Mouse (Mus musculus) brain, embryonic 14.5 days (tissue): ENCODE measurements around the gene Nanog. TPM values are rescaled to one million over a fixed set of nuclear protein-coding genes. Genes with fewer than 3 reads are reported as not detected.
"Not testable (repeated sequence)": the region's sequence is repeated elsewhere in the genome, so short reads cannot be mapped to it uniquely, and the experiment has no call there.

Source experiments
- DNase-seq: peaks from one replicate; pipeline ENCODE4 v3.0.0-alpha.2; 2011; ENCODE audit warnings: low read depth
- CTCF ChIP-seq: fragments of 200-500 bp; IDR thresholded peaks from 2 replicates; pipeline ENCODE4 v1.5.1; 2012; ENCODE audit warnings: inconsistent platforms, mild to moderate bottlenecking, moderate library complexity, borderline replicate concordance; ENCODE audit not compliant: insufficient read depth, insufficient read length; ENCODE audit errors: extremely low read depth
- POLR2A ChIP-seq: fragments of 200-500 bp; IDR thresholded peaks from 2 replicates; pipeline ENCODE4 v1.6.1; 2012; ENCODE audit warnings: mild to moderate bottlenecking, inconsistent platforms, borderline replicate concordance; ENCODE audit not compliant: poor library complexity, insufficient read depth, insufficient read length, severe bottlenecking; ENCODE audit errors: extremely low read depth
- polyA plus RNA-seq: library from polyadenylated mRNA; depleted of rRNA; stranded (reverse); fragments of >200 nt; gene quantifications from 2 replicates; pipeline ENCODE4 v1.2.3, GENCODE M21; 2012

The Nanog gene
- polyA plus RNA-seq, 1 experiment: 0.22 TPM

DNA sequence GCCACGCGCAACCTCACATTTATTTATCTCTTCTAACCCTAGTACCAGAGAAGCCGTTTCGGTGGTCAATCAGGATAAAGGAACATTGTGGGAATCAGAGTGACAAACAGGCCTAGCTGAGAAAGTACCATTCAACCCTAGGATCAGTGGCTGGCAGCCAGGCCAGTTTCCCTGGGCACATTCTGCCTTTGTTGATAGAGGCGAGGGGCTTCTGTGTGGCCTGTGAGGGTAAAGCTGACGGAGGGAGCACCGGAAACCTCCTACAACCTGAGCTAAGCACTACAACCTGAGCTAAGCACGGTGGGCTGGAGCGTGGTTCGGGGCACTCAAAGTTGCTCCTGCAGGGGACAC lies 37.1 kb upstream of the Nanog start:
- TF ChIP-seq POLR2A (no peak), CTCF (no peak)
- peak; percentile 72 for DNase-seq

GRCm38 (mm10) chr6:122670841-122671240 lies 36.4 kb upstream of the Nanog start:
- TF ChIP-seq CTCF: no peak
- no peak for TF ChIP-seq POLR2A

GRCm38 (mm10) chr6:122672746-122673145 lies 34.5 kb upstream of the Nanog start:
- no peak for DNase-seq
- TF ChIP-seq POLR2A (no peak), CTCF (no peak)

More at GRCm38 (mm10) chr6:122670841-122671240, 36.4 kb upstream of the Nanog start:
- DNase-seq: no peak

- DNase-seq: no peak
- no peak for TF ChIP-seq POLR2A
Measured at GRCm38 (mm10) chr6:122682646-122683045, 24.6 kb upstream of the Nanog start.

GRCm38 (mm10) chr6:122686709-122687108 lies 20.6 kb upstream of the Nanog start:
- TF ChIP-seq CTCF (no peak), POLR2A (no peak)
- DNase-seq: no peak

DNA sequence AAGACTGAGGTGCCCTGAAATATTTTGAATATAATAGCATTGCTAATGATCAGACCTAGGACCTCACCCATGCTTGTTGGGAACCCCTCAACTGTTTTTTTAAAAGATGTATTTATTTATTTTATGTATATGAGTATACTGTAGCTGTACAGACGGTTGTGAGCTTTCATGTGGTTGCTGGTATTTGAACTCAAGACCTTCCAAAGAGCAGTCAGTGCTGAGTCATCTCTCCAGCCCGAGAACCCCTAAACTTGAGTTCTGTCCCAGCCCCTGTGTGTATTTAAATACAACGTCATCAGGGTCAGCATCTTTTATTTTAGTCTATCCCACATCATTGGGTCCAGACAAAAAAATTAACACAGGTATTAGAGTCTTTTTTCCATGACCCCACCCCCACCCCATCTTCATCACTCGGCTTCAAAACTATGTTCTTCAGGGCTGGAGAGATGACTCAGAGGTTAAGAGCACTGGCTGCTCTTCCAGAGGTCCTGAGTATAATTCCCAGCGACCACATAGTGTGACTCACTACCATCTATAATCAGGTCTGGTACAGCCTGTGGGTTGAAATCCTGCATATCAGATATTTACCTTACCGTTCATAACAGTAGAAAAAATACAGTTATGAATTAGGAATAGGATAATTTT lies 17.8 kb upstream of the Nanog start:
- TF ChIP-seq CTCF (no peak), POLR2A (no peak)
- no peak for DNase-seq

DNA sequence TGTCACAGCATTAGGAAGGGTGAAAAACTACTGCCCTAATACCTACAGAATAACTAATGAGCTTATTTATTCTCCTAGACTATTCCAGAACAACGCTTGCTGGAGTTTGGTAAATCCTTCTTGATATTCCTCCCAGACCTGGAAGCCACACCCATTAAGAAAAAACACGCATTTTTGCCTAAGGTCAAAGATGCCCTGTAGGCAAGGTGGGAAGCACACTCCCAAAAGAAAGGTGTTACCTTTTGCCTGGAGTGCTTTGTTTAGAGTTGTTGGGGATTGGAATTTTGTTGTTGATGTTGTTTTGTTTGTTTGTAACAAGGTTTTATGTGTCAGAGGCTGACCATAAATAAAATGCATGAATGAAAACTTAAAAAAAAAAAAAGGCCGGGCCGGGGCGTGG lies 17.2 kb upstream of the Nanog start:
- no peak for DNase-seq
- TF ChIP-seq CTCF (no peak), POLR2A (no peak)

DNA sequence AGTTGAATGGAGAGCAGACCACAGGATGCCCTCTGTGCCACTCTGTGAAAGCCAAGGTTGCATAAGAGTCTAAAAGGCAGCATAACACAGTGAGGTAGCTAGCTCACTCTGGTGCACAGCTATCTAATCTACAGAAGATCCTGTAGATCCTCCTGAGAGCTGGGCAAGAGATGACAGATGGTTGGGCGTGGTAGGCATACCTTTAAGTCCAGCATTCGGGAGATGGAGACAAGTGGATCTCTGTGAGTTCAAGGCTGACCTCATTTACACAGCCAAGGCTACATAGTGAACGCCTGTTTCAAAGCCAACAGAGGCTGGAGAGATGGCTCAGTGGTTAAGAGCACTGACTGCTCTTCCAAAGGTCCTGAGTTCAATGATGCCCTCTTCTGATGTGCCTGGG lies 11.9 kb upstream of the Nanog start:
- TF ChIP-seq CTCF (no peak), POLR2A (no peak)
- DNase-seq: no peak

- not testable (repeated sequence) for DNase-seq
Measured at GRCm38 (mm10) chr6:122699628-122700027, 7.7 kb upstream of the Nanog start.

DNA sequence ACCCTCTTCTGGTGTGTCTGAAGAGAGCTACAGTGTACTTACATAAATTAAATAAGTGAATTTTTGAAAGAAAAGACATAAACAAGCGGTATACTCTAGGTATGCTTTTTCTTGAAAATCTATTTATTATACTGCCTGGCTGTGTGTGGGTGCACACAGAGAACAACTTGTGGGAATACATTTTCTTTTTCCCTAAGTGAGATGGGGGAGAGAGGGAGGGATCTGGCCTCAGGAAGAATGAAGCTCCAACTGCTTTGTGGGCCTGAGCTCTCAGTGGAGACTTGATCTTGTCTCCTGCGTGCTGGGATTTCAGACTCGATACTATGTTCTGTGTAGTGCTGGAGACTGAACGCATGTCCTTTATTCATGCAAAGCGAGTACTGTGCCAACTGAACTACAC lies 5.5 kb upstream of the Nanog start:
- TF ChIP-seq POLR2A (no peak), CTCF (no peak)
- DNase-seq: peak; percentile 11

DNA sequence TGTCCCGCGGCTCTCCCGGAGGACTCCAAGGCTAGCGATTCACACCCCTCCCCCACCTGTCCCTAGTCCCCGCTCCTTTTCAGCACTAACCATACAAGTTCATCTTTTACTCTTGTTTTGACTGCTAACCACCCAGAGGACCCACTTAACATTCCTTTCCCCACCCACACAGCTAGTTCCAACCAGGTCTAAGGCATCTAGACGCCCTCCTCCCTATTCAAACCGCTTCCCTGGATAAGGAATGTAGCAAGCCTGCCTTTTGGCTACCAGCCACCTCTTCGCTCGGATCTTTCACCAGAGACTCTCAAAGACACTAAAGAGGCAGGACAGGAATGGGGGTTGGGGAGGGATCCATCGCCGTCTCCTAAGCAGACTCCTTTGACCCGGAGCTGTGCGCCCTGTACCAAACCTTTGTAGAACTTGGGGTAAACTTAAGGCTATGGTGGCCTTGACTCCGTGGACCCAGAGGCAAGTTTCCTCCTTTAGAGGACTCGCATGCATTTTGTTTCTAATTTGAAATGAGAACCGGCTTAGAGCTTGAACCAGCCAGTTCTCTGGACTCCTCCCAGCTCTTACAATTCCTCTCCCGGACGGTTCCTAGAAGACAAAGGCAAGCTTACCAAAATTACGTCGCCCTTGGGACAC lies 4.7 kb upstream of the Nanog start:
- DNase-seq: peak; percentile 91
- TF ChIP-seq CTCF (no peak), POLR2A (no peak)

DNA sequence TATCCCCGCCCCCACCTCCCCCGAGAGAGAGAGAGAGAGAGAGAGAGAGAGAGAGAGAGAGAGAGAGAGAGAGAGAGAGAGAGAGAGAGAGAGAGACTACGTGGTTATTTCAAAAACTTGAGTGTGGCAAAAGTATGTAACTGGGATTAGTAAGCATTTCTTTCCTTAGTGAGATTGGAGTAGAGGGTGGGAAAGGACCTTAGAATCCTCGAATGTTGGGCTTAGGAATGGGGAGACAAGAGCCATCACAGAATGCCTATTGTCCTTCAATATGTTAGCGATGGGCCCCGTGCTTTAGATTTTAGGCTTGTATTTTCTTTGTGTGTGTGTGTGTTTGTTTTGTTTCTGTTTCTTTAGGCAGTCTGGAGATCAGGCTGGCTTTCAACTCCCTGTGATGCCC lies 4.0 kb upstream of the Nanog start:
- DNase-seq: peak; percentile 11
- no peak for TF ChIP-seq CTCF
- no peak for TF ChIP-seq POLR2A
